Mouse (Mus musculus) erythroid progenitor cell, adult 5-6 weeks (primary cell): Measurements from ENCODE around the gene Olfr488. TPM values are rescaled to one million over a fixed set of nuclear protein-coding genes. Genes with fewer than 3 reads are reported as not detected.
"Not testable (repeated sequence)": the region's sequence is repeated elsewhere in the genome, so short reads cannot be mapped to it uniquely, and the experiment has no call there.

Source experiments
- ATAC-seq: replicated peaks from 2 replicates; pipeline ENCODE4 v1.8.0; 2016; ENCODE audit warnings: moderate number of reproducible peaks, mild to moderate bottlenecking, moderate TSS enrichment, inconsistent platforms; ENCODE audit not compliant: poor library complexity, low FRiP score, severe bottlenecking
- total RNA-seq, 2 experiments: library from RNA; stranded (forward) in 1 of 2; stranded (reverse) in 1 of 2; fragments of 150-400 nt in 1 of 2; fragments of 186-747, 209-891 nt in 1 of 2; gene quantifications; 2 replicates each; pipeline versions ENCODE4 v1.2.3 to v1.2.4; 2015 to 2017; ENCODE audit warnings: low replicate concordance in 2 of 2

The Olfr488 gene
- not detected in 2 replicates for total RNA-seq (2015; ENCODE audit: low replicate concordance)
- total RNA-seq (2017; ENCODE audit: low replicate concordance) = not detected in 2 replicates

GRCm38 (mm10) chr7:108258247-108258646 lies at the start of gene Olfr488:
Gene Olfr488 (minus strand): TSS chr7:108258347.
- ATAC-seq = no peak

GRCm38 (mm10) chr7:108288834-108289233 lies 30.7 kb upstream of the Olfr488 start, which contains the start of gene Olfr490:
Gene Olfr490 (minus strand): TSS chr7:108288934.
- no peak for ATAC-seq

DNA sequence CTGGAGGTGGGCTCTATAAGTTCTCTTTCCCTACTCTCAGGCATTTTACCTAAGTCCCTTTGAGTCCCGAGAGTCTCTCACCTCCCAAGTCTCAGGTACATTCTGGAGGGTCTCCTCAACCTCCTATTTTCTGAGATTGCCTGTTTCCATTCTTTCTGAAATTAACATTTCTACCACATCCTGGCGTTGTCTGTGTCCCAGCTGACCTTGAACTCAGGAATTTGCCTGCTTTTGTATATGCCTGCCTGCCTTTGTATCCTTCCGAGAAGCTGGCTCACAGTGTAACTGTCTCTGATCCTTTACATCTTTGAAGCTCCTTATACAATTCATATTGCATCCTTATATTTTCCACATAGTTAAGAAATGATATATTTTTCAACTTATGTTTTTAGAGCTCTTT lies 24.6 kb downstream of the Olfr488 start:
- no peak for ATAC-seq

GRCm38 (mm10) chr7:108214536-108214935 lies 43.6 kb downstream of the Olfr488 start, which contains the start of gene Olfr487:
Gene Olfr487 (minus strand): TSS chr7:108214636.
- ATAC-seq = not testable (repeated sequence)

Other genes with a start within 250 kb of the Olfr488 start
- gene Olfr478, start 224.4 kb downstream of the Olfr488 start, total RNA-seq (2015; ENCODE audit: low replicate concordance) = not detected in 2 replicates
- gene Olfr478, start 224.4 kb downstream of the Olfr488 start, total RNA-seq (2017; ENCODE audit: low replicate concordance) = not detected in 2 replicates
- gene Olfr479, start 207.7 kb downstream of the Olfr488 start, total RNA-seq (2015; ENCODE audit: low replicate concordance) = not detected in 2 replicates
- not detected in 2 replicates for gene Olfr479, start 207.7 kb downstream of the Olfr488 start, total RNA-seq (2017; ENCODE audit: low replicate concordance)
- gene Olfr480, start 191.0 kb downstream of the Olfr488 start, total RNA-seq (2015; ENCODE audit: low replicate concordance) = not detected in 2 replicates
- not detected in 2 replicates for gene Olfr480, start 191.0 kb downstream of the Olfr488 start, total RNA-seq (2017; ENCODE audit: low replicate concordance)
- gene Olfr481, start 178.5 kb downstream of the Olfr488 start, total RNA-seq (2015; ENCODE audit: low replicate concordance) = not detected in 2 replicates
- not detected in 2 replicates for gene Olfr481, start 178.5 kb downstream of the Olfr488 start, total RNA-seq (2017; ENCODE audit: low replicate concordance)
- gene Olfr482, start 160.8 kb downstream of the Olfr488 start, total RNA-seq (2015; ENCODE audit: low replicate concordance) = not detected in 2 replicates
- not detected in 2 replicates for gene Olfr482, start 160.8 kb downstream of the Olfr488 start, total RNA-seq (2017; ENCODE audit: low replicate concordance)
- gene Olfr483, start 157.5 kb downstream of the Olfr488 start, total RNA-seq (2015; ENCODE audit: low replicate concordance) = not detected in 2 replicates
- gene Olfr483, start 157.5 kb downstream of the Olfr488 start, total RNA-seq (2017; ENCODE audit: low replicate concordance) = not detected in 2 replicates
- gene Olfr484, start 130.9 kb downstream of the Olfr488 start, total RNA-seq (2015; ENCODE audit: low replicate concordance) = not detected in 2 replicates
- gene Olfr484, start 130.9 kb downstream of the Olfr488 start, total RNA-seq (2017; ENCODE audit: low replicate concordance) = not detected in 2 replicates
- not detected in 2 replicates for gene Olfr485, start 98.5 kb downstream of the Olfr488 start, total RNA-seq (2015; ENCODE audit: low replicate concordance)
- not detected in 2 replicates for gene Olfr485, start 98.5 kb downstream of the Olfr488 start, total RNA-seq (2017; ENCODE audit: low replicate concordance)
- gene Olfr486, start 85.6 kb downstream of the Olfr488 start, total RNA-seq (2015; ENCODE audit: low replicate concordance) = not detected in 2 replicates
- gene Olfr486, start 85.6 kb downstream of the Olfr488 start, total RNA-seq (2017; ENCODE audit: low replicate concordance) = not detected in 2 replicates
- gene Olfr487, start 43.7 kb downstream of the Olfr488 start, total RNA-seq (2015; ENCODE audit: low replicate concordance) = not detected in 2 replicates
- gene Olfr487, start 43.7 kb downstream of the Olfr488 start, total RNA-seq (2017; ENCODE audit: low replicate concordance) = not detected in 2 replicates
- gene Olfr490, start 30.6 kb upstream of the Olfr488 start, total RNA-seq (2015; ENCODE audit: low replicate concordance) = not detected in 2 replicates
- not detected in 2 replicates for gene Olfr490, start 30.6 kb upstream of the Olfr488 start, total RNA-seq (2017; ENCODE audit: low replicate concordance)
- not detected in 2 replicates for gene Olfr491, start 55.1 kb upstream of the Olfr488 start, total RNA-seq (2015; ENCODE audit: low replicate concordance)
- gene Olfr491, start 55.1 kb upstream of the Olfr488 start, total RNA-seq (2017; ENCODE audit: low replicate concordance) = not detected in 2 replicates
- not detected in 2 replicates for gene Olfr492, start 65.3 kb upstream of the Olfr488 start, total RNA-seq (2015; ENCODE audit: low replicate concordance)
- gene Olfr492, start 65.3 kb upstream of the Olfr488 start, total RNA-seq (2017; ENCODE audit: low replicate concordance) = not detected in 2 replicates
- gene Olfr493, start 88.6 kb upstream of the Olfr488 start, total RNA-seq (2015; ENCODE audit: low replicate concordance) = not detected in 2 replicates
- not detected in 2 replicates for gene Olfr493, start 88.6 kb upstream of the Olfr488 start, total RNA-seq (2017; ENCODE audit: low replicate concordance)
- gene Olfr494, start 107.0 kb upstream of the Olfr488 start, total RNA-seq (2015; ENCODE audit: low replicate concordance) = not detected in 2 replicates
- not detected in 2 replicates for gene Olfr494, start 107.0 kb upstream of the Olfr488 start, total RNA-seq (2017; ENCODE audit: low replicate concordance)
- not detected in 2 replicates for gene Olfr495, start 134.8 kb upstream of the Olfr488 start, total RNA-seq (2015; ENCODE audit: low replicate concordance)
- gene Olfr495, start 134.8 kb upstream of the Olfr488 start, total RNA-seq (2017; ENCODE audit: low replicate concordance) = not detected in 2 replicates
- not detected in 2 replicates for gene Olfr497, start 162.1 kb upstream of the Olfr488 start, total RNA-seq (2015; ENCODE audit: low replicate concordance)
- gene Olfr497, start 162.1 kb upstream of the Olfr488 start, total RNA-seq (2017; ENCODE audit: low replicate concordance) = not detected in 2 replicates
- gene Olfr498, start 207.0 kb upstream of the Olfr488 start, total RNA-seq (2015; ENCODE audit: low replicate concordance) = not detected in 2 replicates
- gene Olfr498, start 207.0 kb upstream of the Olfr488 start, total RNA-seq (2017; ENCODE audit: low replicate concordance) = 0.13 TPM in 1 of 2 replicates, not detected in the other